Mouse (Mus musculus) B cell, adult 67 days (primary cell): Measurements from ENCODE around the gene Pck2. TPM values are rescaled to one million over a fixed set of nuclear protein-coding genes. Genes with fewer than 3 reads are reported as not detected.

Source experiments
- total RNA-seq, 2 experiments: library from RNA; stranded (reverse); gene quantifications; 4 replicates each; pipeline ENCODE4 v1.2.4; 2023

The Pck2 gene
- total RNA-seq: 10 to 100 TPM; 64.0 to 67.0 TPM

DNA sequence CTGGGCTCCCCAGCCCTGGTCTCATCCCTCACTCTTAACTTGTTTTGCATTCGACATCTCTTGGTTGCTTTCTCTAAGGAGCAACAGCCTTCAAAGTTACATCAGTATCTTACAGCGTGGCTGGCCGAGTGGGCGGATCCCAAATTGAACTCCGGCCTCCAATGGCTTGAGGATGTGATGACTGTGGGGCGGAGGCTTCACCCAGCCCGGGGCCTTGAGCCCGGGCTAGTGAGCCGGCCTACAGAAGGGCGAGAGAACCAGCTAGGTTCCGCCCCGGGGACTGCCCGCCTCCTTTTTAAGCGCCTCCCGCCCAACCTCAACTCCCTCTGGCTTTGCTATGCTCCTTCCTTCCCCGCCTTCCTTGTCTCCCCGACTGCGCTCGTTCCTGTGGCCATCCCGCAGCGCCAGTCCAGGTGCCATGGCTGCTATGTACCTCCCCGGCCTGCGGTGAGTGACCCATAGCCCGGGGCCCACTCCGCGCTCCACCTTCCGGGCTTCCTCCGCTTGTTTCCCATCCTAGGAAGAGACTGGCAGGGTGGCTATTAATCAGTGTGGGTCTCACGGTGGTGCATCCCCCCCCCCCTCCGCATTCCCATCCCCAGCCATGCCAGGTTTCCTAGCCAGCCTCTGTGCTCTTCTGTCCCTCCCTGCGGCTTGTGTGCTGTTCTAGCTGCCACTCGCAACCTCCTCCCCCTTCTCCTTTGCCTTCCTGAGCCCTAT is at the start of gene Pck2:
Gene Pck2 (plus strand): TSS at position 200 of the 720 bp plus-strand sequence.

DNA sequence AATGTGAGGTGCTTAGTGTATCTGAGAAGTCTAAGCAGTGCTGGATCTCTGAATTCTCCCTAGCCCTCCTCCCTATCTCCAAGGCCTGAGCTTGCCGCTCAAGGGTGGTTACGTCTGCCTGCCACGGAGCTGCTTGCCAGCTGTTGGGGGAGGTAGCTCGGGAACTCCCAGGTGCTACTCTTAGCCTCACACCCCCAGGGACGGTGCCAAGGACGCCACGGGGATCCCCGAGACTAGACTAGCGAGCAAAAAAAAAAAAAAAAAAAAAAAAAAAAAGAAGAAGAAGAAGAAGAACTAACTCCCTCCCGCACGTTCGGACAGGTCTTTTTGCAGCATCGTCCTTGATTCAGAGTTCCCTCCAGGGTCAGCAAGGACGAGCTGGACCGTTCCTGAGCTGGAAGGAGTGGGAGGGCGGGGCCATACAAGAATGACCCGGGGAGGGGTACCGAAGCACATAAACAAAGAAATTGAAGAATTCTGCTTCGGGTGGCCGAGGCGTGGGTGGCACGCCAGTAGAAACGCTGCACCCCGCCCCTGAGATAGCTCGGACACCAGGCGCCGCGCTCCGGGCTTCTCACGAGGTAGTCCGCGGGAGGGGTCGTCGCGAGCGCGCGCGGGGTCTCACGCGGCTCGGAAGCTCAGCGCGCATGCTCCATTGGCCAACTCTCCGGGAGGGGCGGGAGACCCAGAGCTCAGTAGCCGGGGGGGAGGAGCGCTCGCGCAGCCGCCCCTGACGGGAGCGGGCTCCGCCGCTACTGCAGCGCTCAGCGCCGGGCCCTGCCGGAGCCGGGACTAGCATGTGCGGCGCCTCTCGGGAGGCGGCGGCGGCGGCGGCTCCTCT is 49.5 kb upstream of the Pck2 start, which contains the start of gene Carmil3:
Gene Carmil3 (plus strand): TSS at position 291 of the 841 bp plus-strand sequence.

DNA sequence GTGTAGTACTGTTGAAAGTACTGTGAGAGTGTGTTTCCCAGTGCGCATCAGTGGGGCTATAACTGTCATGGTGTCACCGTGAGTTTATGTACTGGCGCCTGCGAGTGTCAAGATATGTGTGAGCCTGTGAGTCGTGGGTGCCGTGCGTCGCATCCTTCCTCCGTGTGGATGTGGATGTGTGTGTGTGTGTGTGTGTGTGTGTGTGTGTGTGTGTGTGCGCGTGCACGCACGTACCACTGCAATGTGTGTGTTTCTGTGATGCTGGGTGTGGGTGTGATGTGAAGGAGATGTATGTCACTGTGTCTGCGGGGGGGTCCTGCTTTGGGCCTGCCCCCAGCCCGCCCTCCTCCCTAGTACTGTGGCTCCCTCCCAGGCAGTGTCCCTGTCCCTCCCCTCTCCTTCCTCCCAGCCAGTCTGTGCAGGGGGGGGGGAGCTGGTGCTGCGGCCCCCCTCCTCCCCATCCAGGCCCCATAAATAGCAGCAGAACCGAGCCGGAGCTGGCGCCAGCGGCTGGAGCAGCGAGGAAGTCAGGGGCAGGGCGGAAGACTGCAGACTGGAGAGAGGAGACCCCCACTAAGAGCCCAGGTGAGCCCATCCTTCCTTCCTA is 29.8 kb upstream of the Pck2 start, which contains the start of gene Cpne6:
Gene Cpne6 (plus strand): TSS at position 321 of the 607 bp plus-strand sequence.

DNA sequence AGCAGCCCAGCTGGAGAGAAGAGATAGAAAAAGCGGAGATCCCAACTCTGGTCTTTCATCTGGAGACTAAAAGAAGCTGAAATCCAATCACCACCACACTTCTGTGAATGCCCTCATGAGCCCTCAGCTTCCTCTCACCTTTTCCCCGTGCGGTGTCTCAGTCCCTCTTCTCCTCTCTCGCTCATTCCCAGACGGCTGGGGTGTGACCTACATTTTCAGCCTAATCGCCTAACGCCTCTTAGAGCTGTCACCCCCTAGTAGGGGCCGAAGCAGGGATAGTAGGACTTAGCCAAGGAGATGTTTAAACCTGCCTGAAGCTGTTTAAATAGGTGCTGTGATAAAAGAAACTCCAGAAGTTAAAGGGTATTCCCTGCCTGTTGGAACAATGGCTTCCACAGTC is 15.3 kb upstream of the Pck2 start, which contains the start of gene Nrl:
Gene Nrl (minus strand): TSS at position 197 of the 400 bp plus-strand sequence.

DNA sequence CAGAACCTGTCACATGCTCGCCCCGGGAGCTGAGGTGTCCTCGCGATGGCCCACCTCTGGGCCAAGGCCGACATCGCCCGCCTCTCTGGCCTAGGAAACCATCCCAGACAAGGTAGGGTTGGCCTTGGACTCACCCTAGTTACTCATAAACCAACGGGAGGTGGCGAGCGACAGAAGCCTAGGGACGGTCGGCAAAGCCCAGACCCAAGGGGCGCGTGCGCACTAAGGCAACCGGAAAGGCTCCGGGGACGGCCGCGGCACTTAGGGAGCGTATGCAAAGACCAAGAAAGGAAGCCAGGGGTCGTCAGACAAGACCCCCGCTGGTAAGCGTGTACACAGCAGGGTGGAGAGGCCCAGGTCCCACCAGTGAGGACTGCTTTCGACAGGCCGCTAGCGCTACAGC is 19.7 kb downstream of the Pck2 start, which contains the start of gene Dcaf11:
Gene Dcaf11 (plus strand): TSS at position 208 of the 403 bp plus-strand sequence.

DNA sequence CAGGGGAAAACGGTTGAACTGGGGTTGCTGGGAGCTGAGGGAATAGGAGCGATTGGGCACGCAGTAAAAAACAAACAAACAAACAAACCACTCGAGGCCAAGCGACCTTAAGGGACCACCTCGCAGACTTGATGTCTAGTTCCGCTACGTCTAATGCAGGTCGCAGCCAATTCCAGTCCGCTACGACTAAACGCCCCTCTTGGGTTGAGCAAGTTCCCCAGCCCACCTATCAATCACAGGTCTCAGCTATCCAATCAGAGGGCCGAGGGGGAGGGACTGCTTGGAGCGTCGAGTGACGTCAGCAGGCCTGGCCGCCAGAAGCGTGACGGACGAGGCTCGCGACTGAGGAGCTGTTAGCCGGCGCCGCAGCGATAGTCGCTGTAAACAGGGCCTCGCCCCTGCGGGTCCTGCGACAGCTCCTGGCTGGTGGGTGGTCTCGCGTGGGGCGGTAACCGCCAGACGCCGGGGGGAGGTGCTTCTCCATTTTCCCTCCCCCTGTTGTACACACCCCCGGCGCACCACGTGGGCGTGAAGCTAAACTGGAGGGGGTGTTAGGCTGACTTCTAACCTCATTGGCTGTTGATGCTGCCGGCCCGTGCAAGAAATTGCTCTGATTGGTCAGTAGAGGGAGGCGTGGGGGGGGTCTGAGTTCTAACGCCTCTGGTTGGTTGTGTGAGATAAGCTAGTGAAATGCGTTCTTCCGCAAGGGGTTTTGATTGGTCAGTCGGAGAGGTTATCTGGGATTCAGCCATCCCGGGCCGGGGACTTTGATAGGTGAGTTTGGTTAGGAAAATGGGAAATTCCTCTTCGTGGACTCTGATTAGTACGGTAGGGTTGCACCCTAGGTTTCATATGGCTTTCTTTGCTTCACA is 20.4 kb downstream of the Pck2 start, which contains the start of gene A730061H03Rik:
Gene A730061H03Rik (minus strand): TSS at position 205 of the 872 bp plus-strand sequence.

DNA sequence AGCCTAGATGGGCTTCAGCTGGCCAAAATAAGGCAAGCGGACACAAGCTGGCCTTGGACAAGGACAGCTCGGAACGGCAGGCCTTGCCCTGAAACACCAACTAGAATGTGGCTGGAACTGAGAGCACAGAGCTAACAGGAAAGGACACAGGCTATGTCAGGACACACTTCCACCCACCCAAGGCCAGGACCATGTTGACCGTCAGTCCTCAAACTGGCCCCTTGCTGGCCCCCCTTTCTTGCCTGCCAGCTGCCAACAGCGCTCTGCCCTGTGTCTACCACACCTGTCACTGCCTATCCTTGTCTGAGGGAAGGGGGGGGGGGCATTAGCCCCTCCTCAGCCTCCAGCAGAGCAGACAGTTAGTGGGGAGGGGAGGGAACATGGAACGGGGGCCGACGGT is 35.2 kb downstream of the Pck2 start, which contains the start of gene Fitm1:
Gene Fitm1 (plus strand): TSS at position 316 of the 400 bp plus-strand sequence.

DNA sequence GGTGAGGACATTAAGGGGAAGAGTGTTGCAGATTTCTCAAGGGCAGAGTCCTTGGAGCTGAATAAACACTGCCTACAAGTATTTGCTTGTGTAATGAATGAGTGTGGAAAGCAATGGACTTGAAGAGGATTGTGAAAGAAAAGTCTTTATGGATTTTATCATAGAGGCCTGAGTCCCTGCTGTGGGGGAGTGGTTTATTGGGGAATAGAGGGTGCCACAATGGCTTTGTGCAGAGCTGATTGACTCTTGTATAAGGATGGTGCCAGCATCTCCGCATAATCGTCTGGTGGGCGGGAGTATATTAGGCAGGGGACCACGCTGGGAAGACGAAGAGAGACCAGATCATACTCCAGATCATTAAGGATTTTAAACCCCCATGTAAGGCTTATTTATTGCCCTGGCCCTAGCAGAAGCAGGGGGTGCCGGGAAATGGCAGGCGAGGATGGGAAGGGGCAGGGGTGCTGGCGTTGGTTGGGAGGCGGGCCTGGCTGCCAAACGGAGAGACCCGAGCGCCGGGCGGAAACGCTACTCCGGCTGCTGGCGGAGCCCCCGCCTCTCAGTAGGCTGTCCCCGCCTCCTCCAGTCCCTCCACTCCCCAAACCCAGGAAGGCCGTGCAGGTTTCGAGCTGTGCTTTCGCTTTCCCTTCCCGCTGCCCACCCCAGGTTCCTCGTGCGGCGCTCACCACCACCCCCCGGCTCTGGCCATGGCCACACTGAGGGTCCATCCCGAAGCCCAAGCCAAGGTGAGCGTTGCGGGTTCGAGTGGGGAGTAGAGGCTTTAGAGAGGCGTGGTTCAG is 38.0 kb downstream of the Pck2 start, which contains the start of gene Psme1:
Gene Psme1 (plus strand): TSS at position 253 of the 797 bp plus-strand sequence.

DNA sequence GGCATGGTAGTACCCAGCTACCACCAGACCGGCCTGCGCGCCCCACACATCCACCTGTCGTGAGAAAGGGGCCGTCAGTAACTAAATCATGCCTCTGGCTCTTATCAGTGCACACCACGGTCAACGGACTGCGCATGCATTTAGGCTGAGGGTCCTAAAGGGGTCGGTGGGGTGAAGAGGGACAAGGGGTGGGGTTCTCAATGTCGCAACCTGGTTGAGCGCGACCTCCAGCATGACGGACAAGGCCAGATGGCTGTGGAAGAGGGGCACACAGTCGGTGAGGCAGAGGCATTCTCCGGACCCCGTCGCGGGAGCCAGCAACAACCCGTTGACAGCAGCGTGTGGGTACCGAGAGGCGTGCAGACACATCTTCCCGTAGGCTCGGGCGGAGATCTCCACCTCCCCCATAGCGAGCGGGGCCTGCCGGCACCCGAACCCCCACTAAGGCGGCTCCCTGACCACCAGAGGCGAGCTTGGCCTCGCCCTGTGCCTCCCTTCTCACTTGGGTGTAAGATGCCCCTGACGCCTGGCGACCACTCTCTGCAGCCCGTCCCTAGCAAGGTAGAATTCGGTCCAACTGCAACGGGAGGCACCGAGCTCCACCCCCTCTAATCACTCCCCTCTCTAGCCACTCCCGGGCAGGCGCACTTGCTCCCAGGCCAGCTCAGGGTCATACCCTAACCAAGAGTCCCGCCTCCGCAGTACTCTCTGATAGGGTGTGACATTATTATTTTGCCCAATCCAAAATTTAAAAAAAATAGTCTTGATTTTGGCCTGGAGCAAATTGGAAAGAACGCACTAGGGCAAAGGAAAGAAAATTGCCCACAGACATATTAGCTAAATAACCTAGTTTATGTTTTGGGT is 44.9 kb downstream of the Pck2 start, which contains the start of gene Emc9:
Gene Emc9 (minus strand): TSS at position 601 of the 864 bp plus-strand sequence.

DNA sequence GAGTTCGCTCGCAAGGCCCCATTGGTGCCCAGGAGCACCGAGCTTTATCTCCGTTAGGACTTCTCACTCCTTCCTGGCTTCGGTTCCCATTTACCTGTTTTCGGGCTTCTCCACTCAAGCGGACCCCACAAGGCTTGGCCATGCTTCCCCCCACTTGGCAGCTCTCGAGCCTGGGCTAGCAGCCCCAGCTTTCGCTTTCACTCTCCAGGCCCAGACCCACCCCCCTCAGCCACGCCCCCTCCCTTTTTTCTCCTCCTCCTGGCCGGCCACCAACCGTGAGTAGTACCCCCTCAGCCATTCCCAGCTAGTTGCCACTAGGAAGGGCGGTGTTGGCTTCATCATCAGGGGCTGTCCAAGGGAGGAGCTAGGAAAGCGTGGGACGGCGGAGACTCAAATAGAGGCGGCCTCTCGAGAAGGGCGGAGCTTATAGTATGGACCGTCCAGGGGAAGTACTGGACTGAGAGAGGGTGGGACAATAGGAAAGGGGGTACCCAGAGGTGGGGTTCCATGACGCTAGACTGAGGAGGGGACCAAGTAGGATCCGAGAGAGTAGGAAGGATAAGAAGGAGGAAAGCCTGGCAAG is 50.8 kb downstream of the Pck2 start, which contains the start of gene Psme2:
Gene Psme2 (minus strand): TSS at position 366 of the 583 bp plus-strand sequence.

DNA sequence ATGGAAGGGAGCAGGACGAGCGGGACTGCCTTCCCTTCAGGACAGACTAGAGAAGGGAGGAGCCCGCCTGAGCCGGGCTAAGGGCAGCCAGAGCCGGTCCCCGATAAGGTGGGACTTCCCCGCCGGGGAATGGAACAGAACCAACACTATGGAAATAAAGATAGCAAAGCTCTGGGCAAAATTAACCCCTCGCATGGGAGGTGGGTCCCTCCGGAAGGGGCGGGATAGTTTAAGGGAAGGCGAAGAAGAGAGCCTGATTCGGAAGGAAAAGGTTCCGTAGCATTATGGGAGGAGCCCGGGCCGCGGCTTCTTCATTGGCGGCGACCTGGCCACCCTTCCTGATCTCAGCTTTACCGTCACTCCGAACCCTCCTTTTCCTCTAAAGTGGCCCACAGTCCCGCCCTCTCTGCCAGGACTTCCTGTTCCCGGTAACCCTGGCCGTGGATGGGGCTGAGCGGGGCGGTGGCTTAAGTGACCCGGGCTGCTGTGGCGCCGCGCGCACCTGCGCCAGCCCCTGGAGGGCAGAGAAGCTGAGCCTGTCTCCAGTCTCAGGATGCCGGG is 51.3 kb downstream of the Pck2 start, which contains the start of gene Rnf31:
Gene Rnf31 (plus strand): TSS at position 378 of the 561 bp plus-strand sequence.

Other genes with a start within 250 kb of the Pck2 start
- gene Dhrs4, start 61.5 kb upstream of the Pck2 start, total RNA-seq: 10 to 100 TPM; 22.3 to 32.4 TPM
- 1 to 10 TPM; 4.1 to 5.0 TPM for gene Carmil3, start 49.6 kb upstream of the Pck2 start, total RNA-seq
- gene Cpne6, start 29.8 kb upstream of the Pck2 start, total RNA-seq: not detected
- not detected for gene Nrl, start 15.3 kb upstream of the Pck2 start, total RNA-seq
- 10 to 100 TPM; 86.0 to 92.9 TPM for gene Dcaf11, start 19.7 kb downstream of the Pck2 start, total RNA-seq
- 10 to 100 TPM in 1 of 2 experiments, 1 to 10 TPM in 1; 8.3 to 10.5 TPM for gene A730061H03Rik, start 20.1 kb downstream of the Pck2 start, total RNA-seq
- gene Fitm1, start 35.4 kb downstream of the Pck2 start, total RNA-seq: not detected
- 100 to 1,000 TPM; 235 to 258 TPM for gene Psme1, start 37.9 kb downstream of the Pck2 start, total RNA-seq
- gene Emc9, start 45.0 kb downstream of the Pck2 start, total RNA-seq: 1 to 10 TPM; 5.3 to 5.5 TPM
- gene Psme2, start 50.8 kb downstream of the Pck2 start, total RNA-seq: 100 to 1,000 TPM; 310 to 354 TPM
- gene Rnf31, start 51.4 kb downstream of the Pck2 start, total RNA-seq: 100 to 1,000 TPM; 122 to 132 TPM
- gene Irf9, start 63.3 kb downstream of the Pck2 start, total RNA-seq: 100 to 1,000 TPM in 1 of 2 experiments, 10 to 100 TPM in 1; 96.0 to 123 TPM
- 1 to 10 TPM in 1 of 2 experiments, under 1 TPM in 1; 0.92 to 1.3 TPM for gene Rec8, start 77.8 kb downstream of the Pck2 start, total RNA-seq
- 10 to 100 TPM; 60.2 to 61.5 TPM for gene Ipo4, start 95.7 kb downstream of the Pck2 start, total RNA-seq
- gene Gm49378, start 97.6 kb downstream of the Pck2 start, total RNA-seq: 1 to 10 TPM; 1.7 to 3.5 TPM
- 10 to 100 TPM; 46.3 to 48.5 TPM for gene Tm9sf1, start 103.5 kb downstream of the Pck2 start, total RNA-seq
- gene Tssk4, start 109.9 kb downstream of the Pck2 start, total RNA-seq: 1 to 10 TPM; 2.9 to 4.8 TPM
- 10 to 100 TPM; 47.2 to 57.2 TPM for gene Mdp1, start 120.2 kb downstream of the Pck2 start, total RNA-seq
- 10 to 100 TPM; 28.5 to 30.2 TPM for gene Gmpr2, start 131.7 kb downstream of the Pck2 start, total RNA-seq
- gene Nedd8, start 131.9 kb downstream of the Pck2 start, total RNA-seq: 100 to 1,000 TPM; 171 to 189 TPM
- 100 to 1,000 TPM; 130 to 157 TPM for gene Tinf2, start 141.6 kb downstream of the Pck2 start, total RNA-seq
- gene Tgm1, start 173.7 kb downstream of the Pck2 start, total RNA-seq: 1 to 10 TPM; 1.8 to 2.0 TPM
- gene Rabggta, start 182.0 kb downstream of the Pck2 start, total RNA-seq: 10 to 100 TPM; 81.0 to 97.5 TPM
- gene Dhrs1, start 205.4 kb downstream of the Pck2 start, total RNA-seq: 10 to 100 TPM; 25.6 to 29.9 TPM
- 10 to 100 TPM; 32.3 to 39.4 TPM for gene Nop9, start 205.4 kb downstream of the Pck2 start, total RNA-seq
- gene Cideb, start 218.2 kb downstream of the Pck2 start, total RNA-seq: not detected
- under 1 TPM; 0.52 to 0.53 TPM for gene Ltb4r2, start 221.2 kb downstream of the Pck2 start, total RNA-seq
- gene Ltb4r1, start 225.7 kb downstream of the Pck2 start, total RNA-seq: not detected
- gene Adcy4, start 243.8 kb downstream of the Pck2 start, total RNA-seq: under 1 TPM in 1 of 2 experiments, not detected in 1; 0.44 TPM
- 10 to 100 TPM; 57.2 to 75.3 TPM for gene Ripk3, start 248.6 kb downstream of the Pck2 start, total RNA-seq